Mouse (Mus musculus) gastrocnemius, postnatal 4 days (tissue): ENCODE measurements around the gene Stk35. TPM values are rescaled to one million over a fixed set of nuclear protein-coding genes. Genes with fewer than 3 reads are reported as not detected.

Experiments used
- total RNA-seq, 2 experiments: library from RNA; stranded (reverse); gene quantifications; 2 replicates each; pipeline ENCODE4 v1.2.3; 2021

The Stk35 gene
- total RNA-seq, 2 experiments from 2014 or later = 11.5 to 11.9 TPM

Other genes starting within 250 kb of the Stk35 start
- gene Sirpa, start 207.7 kb upstream of the Stk35 start, total RNA-seq = 10 to 100 TPM; 43.1 to 46.2 TPM
- not detected for gene Pdyn, start 100.7 kb upstream of the Stk35 start, total RNA-seq
- under 1 TPM in 1 of 2 experiments, not detected in 1; 0.21 TPM for gene Tgm3, start 211.8 kb downstream of the Stk35 start, total RNA-seq